Mouse (Mus musculus): ENCODE measurements around the gene Elmo1. TPM values are rescaled to one million over a fixed set of nuclear protein-coding genes. Genes with fewer than 3 reads are reported as not detected.

Elmo1 gene
- total and polyA plus RNA-seq, 3 experiments = 23.1 to 50.2 (median 32.2) TPM

DNA sequence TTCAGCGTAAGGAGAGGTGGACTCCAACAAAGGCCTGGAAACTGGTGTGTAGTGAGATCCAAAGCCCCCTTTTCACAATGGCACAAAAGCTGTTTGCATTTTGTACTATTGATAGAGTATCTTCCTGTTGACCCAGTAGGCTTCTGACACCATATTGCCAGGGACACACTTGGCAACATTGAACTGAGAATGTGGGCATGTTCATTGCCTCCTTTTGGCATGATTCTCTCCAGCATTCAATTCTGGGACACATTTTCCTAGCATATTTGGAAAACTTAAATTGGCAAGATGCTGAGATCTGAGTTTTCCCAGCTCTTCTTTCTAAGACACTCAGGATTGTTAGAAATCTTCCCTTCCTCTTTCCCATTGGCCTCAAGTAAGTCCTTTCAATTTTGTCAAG is 377.0 kb downstream of the Elmo1 start:
- H3K79me2 ChIP-seq (replicated peaks; ENCODE audit: control insufficient read depth, extremely low read depth, insufficient read depth, poor library complexity, severe bottlenecking) = no peaks in the 10 kb centered on the region
- no peak for DNase-seq (ENCODE audit: extremely low read depth)
- TF ChIP-seq TCF12 (IDR thresholded peaks at IDR 0.05; ENCODE audit: low read depth, low read length) (no peak), E2F4 (IDR thresholded peaks at IDR 0.05; ENCODE audit: insufficient replicate concordance, low read depth, low read length) (no peak), MAX (IDR thresholded peaks at IDR 0.05; ENCODE audit: low read length) (no peak), GABPA (IDR thresholded peaks at IDR 0.05; ENCODE audit: insufficient replicate concordance, low read depth, low read length) (no peak)
- in situ Hi-C loops (cut with MboI; ENCODE audit: low pct_ligation_motif_present, low pct_unique_long_range_greater_than_20kb, low sequenced_read_pairs) = no loop called here
- H3K27me3 ChIP-seq (replicated peaks) = no peaks in the 10 kb centered on the region
- H3K4me1 ChIP-seq (ENCODE audit: control insufficient read depth in 1 of 2, insufficient read depth in 2 of 2) = peaks cover 0 to 16% of the 10 kb centered on the region in 2 experiments; a peak in 2 of 4 replicates
- no peaks in the 10 kb centered on the region for H3K9me3 ChIP-seq (replicated peaks; ENCODE audit: low read length)
- no peak overlapping the region for H3K27ac ChIP-seq (ENCODE audit: insufficient read depth, low read depth)
- H3K4me3 ChIP-seq (replicated peaks in 1 of 3; ENCODE audit: low read depth in 2 of 3, low read length in 2 of 3, poor library complexity in 1 of 3) = no peak overlapping the region
- no peak overlapping the region for H3K4me2 ChIP-seq (ENCODE audit: insufficient read depth, low read depth, poor library complexity, severe bottlenecking)
- no peak overlapping the region for H3K9ac ChIP-seq (ENCODE audit: insufficient read depth, low read depth)
- peaks cover 2 to 60% of the 10 kb centered on the region in 2 experiments for H3K36me3 ChIP-seq (replicated peaks in 1 of 2; ENCODE audit: control insufficient read depth in 1 of 2, insufficient read depth in 1 of 2, low read length in 1 of 2)
- dilution Hi-C loops (cut with MboI; ENCODE audit: extremely low pct_ligation_motif_present, extremely low pct_unique_long_range_greater_than_20kb, low sequenced_read_pairs) = no loop called here

DNA sequence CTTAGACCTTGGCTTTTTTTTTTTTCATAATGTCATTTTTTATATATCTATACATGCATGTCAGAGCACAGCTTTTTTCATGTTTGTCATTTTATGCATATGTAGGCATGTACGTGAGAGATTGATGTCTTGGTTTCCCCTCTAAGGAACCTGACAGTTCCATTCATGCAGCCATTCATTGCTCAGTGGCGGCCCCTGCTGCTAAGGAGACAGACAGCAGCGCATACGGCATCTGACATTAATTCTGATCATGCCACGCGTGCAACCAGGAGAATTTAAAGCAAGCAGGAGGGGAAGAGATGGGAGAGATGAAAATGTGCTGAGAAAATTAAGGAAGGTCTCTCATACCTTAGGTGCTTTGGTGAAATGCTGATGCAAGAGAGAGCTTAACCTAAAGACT is 381.3 kb downstream of the Elmo1 start:
- no peak overlapping the region for H3K4me3 ChIP-seq (replicated peaks in 1 of 3; ENCODE audit: low read depth in 2 of 3, low read length in 2 of 3, poor library complexity in 1 of 3)
- in situ Hi-C loops (cut with MboI; ENCODE audit: low pct_ligation_motif_present, low pct_unique_long_range_greater_than_20kb, low sequenced_read_pairs) = loop anchor here (5.0 kb wide), 1 partner anchor 159 kb away; no protein-coding TSS in a partner anchor
- H3K36me3 ChIP-seq (replicated peaks in 1 of 2; ENCODE audit: control insufficient read depth in 1 of 2, insufficient read depth in 1 of 2, low read length in 1 of 2) = peaks cover 5 to 64% of the 10 kb centered on the region in 2 experiments

DNA sequence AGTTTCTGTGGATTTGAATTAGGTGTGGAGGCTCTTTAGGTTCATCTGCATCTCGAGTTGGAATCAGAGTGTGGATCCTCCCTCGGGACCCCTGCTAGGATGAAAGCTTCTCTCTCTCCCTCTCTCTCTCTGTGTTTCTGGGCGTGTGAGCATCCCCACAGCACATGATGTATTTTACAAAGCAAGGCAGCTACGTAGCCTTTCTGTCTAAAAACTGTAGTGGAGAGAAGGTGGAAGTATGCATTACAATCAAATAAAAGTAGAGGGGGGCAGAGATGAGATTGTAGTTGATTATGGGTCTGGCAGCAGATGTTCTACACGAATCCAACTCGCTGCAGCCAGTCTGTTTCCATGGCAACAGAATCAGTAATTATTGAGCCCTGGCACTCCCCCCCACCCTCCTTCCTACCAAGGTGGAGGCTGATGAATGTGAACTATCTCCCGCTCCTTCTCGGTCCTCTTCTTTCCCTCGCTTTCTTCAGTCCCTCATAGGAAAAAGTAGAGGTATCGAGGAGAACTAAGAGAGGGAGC is 382.0 kb downstream of the Elmo1 start:
- dilution Hi-C loops (cut with MboI; ENCODE audit: extremely low pct_ligation_motif_present, extremely low pct_unique_long_range_greater_than_20kb, low sequenced_read_pairs) (no loop called here), in situ Hi-C loops (cut with MboI; ENCODE audit: low pct_ligation_motif_present, low pct_unique_long_range_greater_than_20kb, low sequenced_read_pairs) (loop anchor here (5.0 kb wide), 1 partner anchor 160 kb away; no protein-coding TSS in a partner anchor)
- Histone ChIP-seq H3K27ac (ENCODE audit: insufficient read depth, low read depth) (no peak overlapping the region), H3K9me3 (replicated peaks; ENCODE audit: low read length) (no peaks in the 10 kb centered on the region), H3K79me2 (replicated peaks; ENCODE audit: control insufficient read depth, extremely low read depth, insufficient read depth, poor library complexity, severe bottlenecking) (no peaks in the 10 kb centered on the region), H3K36me3 (replicated peaks in 1 of 2; ENCODE audit: control insufficient read depth in 1 of 2, insufficient read depth in 1 of 2, low read length in 1 of 2) (peaks cover 5 to 62% of the 10 kb centered on the region in 2 experiments), H3K4me1 (ENCODE audit: control insufficient read depth in 1 of 2, insufficient read depth in 2 of 2) (peaks cover 2 to 45% of the 10 kb centered on the region in 2 experiments; a peak in 3 of 4 replicates), H3K4me2 (ENCODE audit: insufficient read depth, low read depth, poor library complexity, severe bottlenecking) (no peak overlapping the region), H3K27me3 (replicated peaks) (no peaks in the 10 kb centered on the region), H3K4me3 (replicated peaks in 1 of 3; ENCODE audit: low read depth in 2 of 3, low read length in 2 of 3, poor library complexity in 1 of 3) (no peak overlapping the region), H3K9ac (ENCODE audit: insufficient read depth, low read depth) (no peak overlapping the region)
- no peak for DNase-seq (ENCODE audit: extremely low read depth)
- TF ChIP-seq CTCF (conservative IDR thresholded peaks at IDR 0.05 in 1 of 2, IDR thresholded peaks at IDR 0.05 in 1 of 2; ENCODE audit: low read depth in 2 of 2, low read length in 2 of 2) = no peak
- no peak for TF ChIP-seq SMC3 (IDR thresholded peaks at IDR 0.05; ENCODE audit: low read depth, low read length)
- TF ChIP-seq UBTF (IDR thresholded peaks at IDR 0.05; ENCODE audit: low read depth, low read length) = no peak
- no peak for TF ChIP-seq TCF12 (IDR thresholded peaks at IDR 0.05; ENCODE audit: low read depth, low read length)
- TF ChIP-seq MYC (IDR thresholded peaks at IDR 0.05; ENCODE audit: low read depth, low read length) = no peak
- no peak for TF ChIP-seq GABPA (IDR thresholded peaks at IDR 0.05; ENCODE audit: insufficient replicate concordance, low read depth, low read length)
- TF ChIP-seq HCFC1 (IDR thresholded peaks at IDR 0.05; ENCODE audit: low read depth, low read length) = no peak
- TF ChIP-seq USF1 (IDR thresholded peaks at IDR 0.05; ENCODE audit: low read depth, low read length) = no peak
- TF ChIP-seq RCOR1 (conservative IDR thresholded peaks at IDR 0.05; ENCODE audit: low read depth, low read length) = no peak
- no peak for TF ChIP-seq MXI1 (IDR thresholded peaks at IDR 0.05; ENCODE audit: low read depth, low read length)
- TF ChIP-seq KAT2A (IDR thresholded peaks at IDR 0.05; ENCODE audit: insufficient replicate concordance, low read length) = no peak
- no peak for TF ChIP-seq SIN3A (IDR thresholded peaks at IDR 0.05; ENCODE audit: low read length)
- no peak for TF ChIP-seq NRF1 (IDR thresholded peaks at IDR 0.05; ENCODE audit: low read depth, low read length)
- TF ChIP-seq JUND (conservative IDR thresholded peaks at IDR 0.05; ENCODE audit: low read depth, low read length) = no peak
- no peak for TF ChIP-seq NELFE (IDR thresholded peaks at IDR 0.05; ENCODE audit: low read depth, low read length)
- no peak for TF ChIP-seq POLR2AphosphoS2 (IDR thresholded peaks at IDR 0.05; ENCODE audit: low read depth, low read length)
- TF ChIP-seq CHD2 (IDR thresholded peaks at IDR 0.05; ENCODE audit: low read length) = no peak
- no peak for TF ChIP-seq MEF2A (IDR thresholded peaks at IDR 0.05; ENCODE audit: borderline replicate concordance, low read depth, low read length)
- no peak for TF ChIP-seq E2F4 (IDR thresholded peaks at IDR 0.05; ENCODE audit: insufficient replicate concordance, low read depth, low read length)
- no peak for TF ChIP-seq RAD21 (IDR thresholded peaks at IDR 0.05; ENCODE audit: low read depth, low read length)

More for the DNA sequence above, 381.3 kb downstream of the Elmo1 start:
- Histone ChIP-seq H3K4me2 (ENCODE audit: insufficient read depth, low read depth, poor library complexity, severe bottlenecking) (no peak overlapping the region), H3K9me3 (replicated peaks; ENCODE audit: low read length) (no peaks in the 10 kb centered on the region), H3K27ac (ENCODE audit: insufficient read depth, low read depth) (no peak overlapping the region), H3K27me3 (replicated peaks) (no peaks in the 10 kb centered on the region), H3K9ac (ENCODE audit: insufficient read depth, low read depth) (no peak overlapping the region), H3K4me1 (ENCODE audit: control insufficient read depth in 1 of 2, insufficient read depth in 2 of 2) (peaks cover 2 to 45% of the 10 kb centered on the region in 2 experiments; a peak in 3 of 4 replicates), H3K79me2 (replicated peaks; ENCODE audit: control insufficient read depth, extremely low read depth, insufficient read depth, poor library complexity, severe bottlenecking) (no peaks in the 10 kb centered on the region)
- peak; percentile 54 for DNase-seq (ENCODE audit: extremely low read depth)
- TF ChIP-seq CTCF (conservative IDR thresholded peaks at IDR 0.05 in 1 of 2, IDR thresholded peaks at IDR 0.05 in 1 of 2; ENCODE audit: low read depth in 2 of 2, low read length in 2 of 2) (peak; percentile 32 to 81; a peak in 3 of 4 replicates), UBTF (IDR thresholded peaks at IDR 0.05; ENCODE audit: low read depth, low read length) (no peak), HCFC1 (IDR thresholded peaks at IDR 0.05; ENCODE audit: low read depth, low read length) (no peak), SMC3 (IDR thresholded peaks at IDR 0.05; ENCODE audit: low read depth, low read length) (peak; percentile 75), ZMIZ1 (IDR thresholded peaks at IDR 0.05; ENCODE audit: low read depth, low read length) (no peak), RAD21 (IDR thresholded peaks at IDR 0.05; ENCODE audit: low read depth, low read length) (peak; percentile 61)
- dilution Hi-C loops (cut with MboI; ENCODE audit: extremely low pct_ligation_motif_present, extremely low pct_unique_long_range_greater_than_20kb, low sequenced_read_pairs) = no loop called here
